Mouse (Mus musculus): ENCODE results near the gene Maz.

DNA sequence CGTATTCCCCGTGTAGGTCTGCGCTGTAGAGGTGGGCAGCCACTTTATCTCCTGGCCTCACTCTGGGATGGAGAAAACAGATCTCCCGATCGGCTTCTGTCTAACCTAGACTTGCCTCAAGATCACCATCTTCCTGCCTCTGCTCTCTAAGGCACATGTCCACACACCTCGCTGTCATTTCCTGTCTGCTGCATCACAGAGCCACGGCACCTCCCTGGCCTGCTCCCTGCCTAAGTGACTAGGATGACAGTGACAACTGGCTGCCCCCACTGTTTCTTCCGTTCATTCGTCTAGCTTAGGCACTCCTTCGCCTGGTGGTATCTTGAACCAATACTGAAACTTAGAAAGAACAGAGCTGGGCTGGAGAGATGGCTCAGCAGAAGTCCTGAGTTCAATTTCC is 27.3 kb downstream of the Maz start:
- no peak for TF ChIP-seq CTCF (IDR thresholded peaks at IDR 0.05)
- TF ChIP-seq EP300 (IDR thresholded peaks at IDR 0.05): no peak

All from lung, postnatal 0 days (tissue).